Mouse (Mus musculus): ENCODE measurements around the gene Myo1c.
"Not testable (repeated sequence)": the region's sequence is repeated elsewhere in the genome, so short reads cannot be mapped to it uniquely, and the experiment has no call there.

Myo1c gene

DNA sequence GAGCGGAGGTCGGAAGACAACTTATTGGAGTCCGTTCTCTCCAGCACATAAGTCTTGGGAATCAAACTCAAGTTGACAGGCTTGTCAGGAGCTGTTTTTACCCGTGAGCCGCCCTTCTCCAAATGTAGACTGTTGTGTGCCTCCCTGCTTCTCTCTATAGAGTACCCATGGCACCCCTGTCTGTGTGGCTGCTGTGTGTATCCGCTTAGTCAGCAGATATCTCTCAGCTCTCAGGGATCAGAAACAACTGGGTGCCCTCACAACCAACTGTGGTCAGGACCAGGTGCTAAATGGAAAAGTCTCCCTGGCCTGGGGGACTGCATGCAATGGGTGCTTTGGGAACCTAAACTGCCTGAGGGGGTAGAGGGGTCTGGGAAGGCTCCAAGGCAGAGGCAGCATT, 16.0 kb downstream of the Myo1c start:
- intact Hi-C loops (cut with DNase I) = no loop called here

DNA sequence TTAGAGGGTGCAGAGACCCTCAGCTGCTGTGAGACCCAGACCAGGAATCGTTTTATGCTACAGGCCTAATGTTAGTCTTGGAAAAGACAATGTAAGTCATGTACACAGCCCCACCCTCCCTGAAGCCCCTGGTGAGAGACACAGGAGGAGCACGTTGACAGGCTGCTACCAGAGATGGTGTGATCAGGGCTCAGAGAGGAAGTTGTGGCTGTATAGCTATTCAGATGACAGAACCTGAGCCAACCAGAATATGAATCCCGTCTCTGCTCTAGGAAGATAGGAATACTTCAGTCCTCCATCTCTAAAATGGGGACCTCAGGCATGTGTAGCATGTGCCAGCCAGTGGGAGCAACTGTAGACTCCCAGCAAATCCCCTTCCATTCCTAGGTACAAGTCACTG, 18.3 kb downstream of the Myo1c start:
- intact Hi-C loops (cut with DNase I) = no loop called here

DNA sequence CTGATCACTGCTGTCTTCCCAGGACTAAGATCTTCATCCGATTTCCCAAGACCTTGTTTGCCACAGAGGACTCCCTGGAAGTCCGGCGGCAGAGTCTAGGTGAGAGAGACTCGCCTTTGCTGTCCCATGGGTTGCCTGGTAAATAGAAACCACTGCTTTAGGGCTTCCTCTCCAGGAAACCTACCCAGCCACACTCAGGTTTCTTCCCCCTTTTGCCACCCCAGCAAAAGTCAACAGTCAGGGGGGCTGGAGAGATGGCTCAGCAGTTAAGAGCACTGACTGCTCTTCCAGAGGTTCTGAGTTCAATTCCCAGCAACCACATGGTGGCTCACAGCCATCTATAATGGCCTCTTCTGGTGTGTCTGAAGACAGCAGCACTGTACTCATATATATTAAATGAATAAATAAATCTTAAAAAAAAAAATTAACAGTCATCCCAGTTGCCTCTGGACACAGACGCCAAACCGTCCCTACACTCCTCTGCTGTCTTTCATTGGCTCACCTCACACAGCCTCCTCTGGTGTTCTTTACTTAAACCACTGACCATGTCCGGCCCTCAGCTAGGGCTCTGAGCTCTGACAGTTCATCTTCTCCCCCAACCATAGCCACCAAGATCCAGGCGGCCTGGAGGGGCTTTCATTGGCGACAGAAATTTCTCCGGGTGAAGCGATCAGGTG, 19.0 kb downstream of the Myo1c start:
- intact Hi-C loops (cut with DNase I) = no loop called here

DNA sequence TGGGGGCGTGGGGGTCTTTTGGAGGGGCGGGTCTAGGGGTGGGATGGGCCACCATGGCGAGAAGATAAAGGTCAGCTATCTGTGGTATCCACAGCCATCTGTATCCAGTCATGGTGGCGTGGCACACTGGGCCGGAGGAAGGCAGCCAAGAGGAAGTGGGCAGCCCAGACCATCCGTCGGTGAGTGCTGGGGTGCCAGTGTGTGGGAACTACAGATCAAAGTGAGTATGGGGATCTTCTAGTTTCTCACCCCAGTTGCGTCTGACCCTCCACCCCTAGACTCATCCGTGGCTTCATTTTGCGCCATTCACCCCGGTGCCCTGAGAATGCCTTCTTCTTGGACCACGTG, 19.5 kb downstream of the Myo1c start:
- intact Hi-C loops (cut with DNase I) = no loop called here

DNA sequence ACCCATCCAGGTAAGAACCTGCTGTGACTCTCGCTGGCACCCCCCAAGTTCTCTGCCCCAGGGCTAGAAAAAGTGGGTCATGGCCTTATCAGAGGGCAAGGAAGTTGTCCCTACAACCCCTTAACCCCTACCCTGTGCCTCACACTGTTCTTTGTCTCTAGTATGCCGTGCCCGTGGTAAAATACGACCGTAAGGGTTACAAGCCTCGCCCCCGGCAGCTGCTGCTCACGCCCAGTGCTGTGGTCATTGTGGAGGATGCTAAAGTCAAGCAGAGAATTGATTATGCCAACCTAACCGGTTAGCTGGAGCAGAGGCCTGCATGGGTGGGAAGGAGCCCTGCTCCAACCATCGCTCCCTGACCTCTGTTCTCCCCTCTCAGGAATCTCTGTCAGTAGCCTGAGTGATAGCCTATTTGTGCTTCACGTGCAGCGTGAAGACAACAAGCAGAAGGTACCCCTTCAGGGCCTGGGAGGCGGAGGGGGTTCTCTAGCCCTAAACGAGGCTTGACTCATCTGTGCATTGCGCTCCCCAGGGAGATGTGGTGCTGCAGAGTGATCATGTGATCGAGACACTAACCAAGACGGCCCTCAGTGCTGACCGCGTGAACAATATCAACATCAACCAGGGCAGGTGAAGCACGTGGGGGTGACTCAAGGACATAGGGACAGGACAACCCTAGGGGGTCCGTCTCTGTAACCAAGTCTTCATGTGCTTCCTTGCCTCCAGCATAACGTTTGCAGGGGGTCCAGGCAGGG, 21.3 kb downstream of the Myo1c start:
- intact Hi-C loops (cut with DNase I) = no loop called here

- intact Hi-C loops (cut with DNase I) = no loop called here
These were observed 23.1 kb downstream of the Myo1c start for GRCm38 (mm10) chr11:75673411-75673810.

- intact Hi-C loops (cut with DNase I) = no loop called here
These were observed 24.6 kb downstream of the Myo1c start for GRCm38 (mm10) chr11:75674875-75675274.

GRCm38 (mm10) chr11:75677881-75678746, 27.8 kb downstream of the Myo1c start:
- intact Hi-C loops (cut with DNase I) = loop anchor here (2.0 kb wide), 1 partner anchor 21 kb away; no protein-coding TSS in a partner anchor

DNA sequence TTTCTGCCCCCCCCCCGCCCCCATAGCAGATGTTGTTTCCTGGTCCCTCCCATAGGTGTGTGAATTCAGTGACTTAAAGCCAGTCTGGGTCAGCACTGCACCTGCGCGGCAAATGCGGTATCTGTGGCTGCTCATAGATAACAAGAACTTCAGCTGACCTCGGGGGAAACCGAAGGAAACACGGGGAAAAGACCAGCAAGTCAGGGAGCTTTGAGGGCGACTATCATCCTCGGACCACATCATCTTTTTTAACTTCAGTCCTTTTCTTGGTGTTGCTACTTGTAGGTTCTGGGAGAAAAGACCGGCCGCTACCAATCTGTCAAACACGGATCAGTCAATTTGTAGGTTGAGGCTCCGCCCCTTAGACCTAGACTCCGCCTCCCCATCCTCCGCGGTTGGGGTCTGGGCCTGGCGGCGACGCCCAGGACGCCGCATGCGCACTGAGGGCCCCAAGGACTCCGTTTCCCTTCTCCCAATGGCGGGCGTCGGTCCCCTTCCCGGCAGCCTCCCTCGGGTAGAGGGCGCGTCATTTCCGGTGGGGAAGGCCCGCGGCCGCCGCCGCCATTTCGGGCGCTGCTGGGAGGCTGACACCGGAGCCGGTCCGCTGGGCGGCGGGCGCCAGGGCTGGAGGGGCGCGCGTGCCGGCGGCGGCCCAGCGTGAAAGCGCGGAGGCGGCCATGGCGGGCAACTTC, 28.6 kb downstream of the Myo1c start, which contains the start of gene Crk:
Crk (plus strand) TSS at position 513 of the 692 bp plus-strand sequence.
- intact Hi-C loops (cut with DNase I) = no loop called here

DNA sequence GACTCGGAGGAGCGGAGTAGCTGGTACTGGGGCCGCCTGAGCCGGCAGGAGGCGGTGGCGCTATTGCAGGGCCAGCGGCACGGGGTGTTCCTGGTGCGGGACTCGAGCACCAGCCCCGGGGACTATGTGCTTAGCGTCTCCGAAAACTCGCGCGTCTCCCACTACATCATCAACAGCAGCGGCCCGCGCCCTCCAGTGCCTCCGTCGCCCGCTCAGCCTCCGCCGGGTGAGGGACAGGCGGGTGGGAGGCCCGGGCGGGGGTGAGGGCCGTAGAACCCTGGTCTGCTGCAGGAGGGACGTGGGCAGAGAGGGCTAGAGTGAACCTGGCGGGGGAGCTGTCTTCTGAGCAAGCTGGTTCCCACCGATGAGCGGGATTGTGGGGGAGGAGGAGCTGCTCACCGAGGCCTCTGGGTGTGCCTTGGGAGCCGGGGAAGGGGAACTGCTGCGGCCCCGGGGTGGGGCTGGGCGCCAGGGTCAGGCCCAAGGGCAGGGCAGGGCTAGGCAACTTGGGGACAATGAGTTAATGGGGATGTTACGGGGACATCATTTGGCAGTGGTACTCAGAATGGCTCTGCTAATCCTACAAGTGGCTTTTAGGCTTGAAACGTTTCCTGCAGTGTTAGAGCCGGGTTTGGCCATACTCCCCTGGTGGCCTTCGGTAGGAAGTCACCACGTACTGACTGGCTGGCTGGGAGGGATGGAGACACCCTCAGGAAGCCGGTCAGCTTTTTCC, 29.3 kb downstream of the Myo1c start:
- intact Hi-C loops (cut with DNase I) = no loop called here

DNA sequence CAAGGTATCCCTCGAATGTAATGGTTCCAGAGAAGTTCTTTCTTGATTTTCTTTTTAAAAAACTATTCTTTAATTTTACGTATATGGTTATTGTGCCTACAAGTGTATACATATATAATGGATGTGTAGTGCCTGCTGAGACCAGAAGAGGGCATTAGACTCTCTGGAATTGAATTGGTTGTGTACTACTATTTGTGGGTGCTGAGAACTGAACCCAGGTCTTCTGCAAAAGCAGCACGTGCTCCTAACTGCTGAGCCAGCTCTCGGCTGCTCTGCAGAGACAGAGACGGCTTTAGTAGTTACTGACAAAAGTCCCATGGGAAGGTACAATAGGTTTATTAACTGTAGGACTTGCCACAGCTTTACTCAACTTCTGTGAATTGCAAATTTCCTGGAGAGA, 34.2 kb downstream of the Myo1c start:
- intact Hi-C loops (cut with DNase I) = no loop called here

GRCm38 (mm10) chr11:75684956-75685355, 34.7 kb downstream of the Myo1c start:
- intact Hi-C loops (cut with DNase I) = no loop called here

DNA sequence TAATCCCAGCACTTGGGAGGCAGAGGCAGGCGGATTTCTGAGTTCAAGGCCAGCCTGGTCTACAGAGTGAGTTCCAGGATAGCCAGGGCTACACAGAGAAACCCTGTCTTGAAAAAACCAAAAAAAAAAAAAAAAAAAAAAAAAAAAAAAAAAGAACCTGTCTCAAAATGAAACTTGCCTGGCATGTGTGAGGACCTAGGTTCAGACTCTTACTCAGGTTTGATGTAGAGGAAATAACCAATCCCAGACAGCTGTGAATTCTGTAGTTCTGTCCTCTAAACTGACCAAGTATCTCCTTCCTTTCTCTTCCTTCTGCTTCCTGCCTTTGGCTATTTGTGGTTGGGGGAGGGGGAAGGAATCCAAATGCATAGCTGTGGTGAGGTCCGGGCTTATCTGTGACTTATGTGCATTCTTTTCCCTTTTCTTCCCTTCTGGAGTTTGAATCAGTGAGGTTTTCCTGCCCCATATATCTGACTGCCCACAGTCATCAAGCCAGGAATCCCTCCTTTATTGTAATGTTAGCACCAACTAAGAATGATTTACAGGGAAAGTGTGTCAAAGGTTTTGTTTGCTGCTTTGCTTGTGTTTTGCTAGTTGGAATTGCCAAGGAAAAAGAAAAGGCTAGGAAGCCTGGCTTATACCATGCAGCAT, 37.2 kb downstream of the Myo1c start:
- intact Hi-C loops (cut with DNase I) = no loop called here

- intact Hi-C loops (cut with DNase I) = no loop called here
These were observed 37.8 kb downstream of the Myo1c start for GRCm38 (mm10) chr11:75688132-75688531.

DNA sequence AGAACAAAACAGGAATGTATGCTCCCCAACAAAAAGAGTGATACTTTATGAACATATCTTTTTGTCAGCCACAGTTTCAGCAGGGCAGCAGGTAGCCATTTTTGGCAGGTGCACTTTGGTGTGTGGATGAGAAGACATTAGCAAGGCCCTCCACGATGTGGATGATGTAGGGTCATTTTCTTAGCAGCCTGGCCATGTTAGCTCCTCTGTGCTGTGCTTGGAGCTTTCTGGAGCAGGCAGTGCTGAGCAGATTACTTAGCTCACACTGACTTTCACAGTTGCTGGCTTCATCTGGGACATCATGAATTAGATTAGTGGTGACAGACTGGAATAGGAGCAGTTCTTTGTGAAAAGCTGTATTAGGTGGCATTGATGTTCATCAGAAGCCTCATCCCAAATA, 39.7 kb downstream of the Myo1c start:
- intact Hi-C loops (cut with DNase I) = no loop called here

DNA sequence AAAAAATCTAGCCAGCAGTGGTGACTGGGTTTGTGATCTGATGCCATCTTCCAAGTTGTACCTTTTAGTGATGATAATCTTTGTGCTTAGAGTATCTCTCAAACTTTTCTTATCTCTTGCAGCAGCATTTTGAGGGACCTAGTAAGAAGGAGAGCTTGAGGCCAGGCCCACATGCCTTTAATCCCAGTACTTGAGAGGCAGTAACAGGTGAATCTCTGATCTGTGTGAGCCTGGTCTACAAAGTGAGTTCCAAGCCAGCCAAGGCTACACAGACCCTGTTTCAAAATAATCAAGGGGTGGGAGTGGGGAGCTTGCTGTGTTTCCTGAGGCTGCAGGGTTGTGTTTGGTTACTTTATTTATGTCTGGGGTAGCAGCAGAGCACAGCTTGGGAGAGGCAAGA, 40.7 kb downstream of the Myo1c start:
- intact Hi-C loops (cut with DNase I) = no loop called here

- intact Hi-C loops (cut with DNase I) = no loop called here
These were observed 43.3 kb downstream of the Myo1c start for GRCm38 (mm10) chr11:75693570-75693969.

DNA sequence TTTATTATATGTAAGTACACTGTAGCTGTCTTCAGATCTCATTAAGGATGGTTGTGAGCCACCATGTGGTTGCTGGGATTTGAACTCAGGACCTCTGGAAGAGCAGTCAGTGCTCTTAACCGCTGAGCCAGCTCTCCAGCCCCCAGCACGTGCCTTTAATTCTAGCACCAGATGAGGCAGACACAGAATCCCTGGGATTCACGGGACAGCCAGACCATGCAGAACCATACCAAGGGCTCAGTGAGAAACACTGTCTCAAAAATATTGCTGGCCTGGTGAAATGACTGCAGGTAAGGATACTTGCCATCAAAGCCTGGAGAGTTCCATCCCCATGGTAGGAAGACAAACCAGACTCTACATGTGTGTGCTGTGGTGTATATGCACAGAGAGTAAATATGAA, 47.2 kb downstream of the Myo1c start:
- intact Hi-C loops (cut with DNase I) = not testable (repeated sequence)

- intact Hi-C loops (cut with DNase I) = no loop called here
These were observed 50.3 kb downstream of the Myo1c start for GRCm38 (mm10) chr11:75700557-75700956.

- intact Hi-C loops (cut with DNase I) = no loop called here
These were observed 52.5 kb downstream of the Myo1c start for GRCm38 (mm10) chr11:75702761-75703160.
